Mouse (Mus musculus) left cerebral cortex, adult 9 months (tissue): ENCODE data around the gene Gabpb1.
A peak's percentile ranks its signal among the peaks of the same experiment; 100 is the strongest.

Source experiments
- DNase-seq, 2 experiments: peaks; one replicate each; pipeline ENCODE4 v3.0.0; 2022; ENCODE audit warnings: low spot score in 2 of 2

The Gabpb1 gene

DNA sequence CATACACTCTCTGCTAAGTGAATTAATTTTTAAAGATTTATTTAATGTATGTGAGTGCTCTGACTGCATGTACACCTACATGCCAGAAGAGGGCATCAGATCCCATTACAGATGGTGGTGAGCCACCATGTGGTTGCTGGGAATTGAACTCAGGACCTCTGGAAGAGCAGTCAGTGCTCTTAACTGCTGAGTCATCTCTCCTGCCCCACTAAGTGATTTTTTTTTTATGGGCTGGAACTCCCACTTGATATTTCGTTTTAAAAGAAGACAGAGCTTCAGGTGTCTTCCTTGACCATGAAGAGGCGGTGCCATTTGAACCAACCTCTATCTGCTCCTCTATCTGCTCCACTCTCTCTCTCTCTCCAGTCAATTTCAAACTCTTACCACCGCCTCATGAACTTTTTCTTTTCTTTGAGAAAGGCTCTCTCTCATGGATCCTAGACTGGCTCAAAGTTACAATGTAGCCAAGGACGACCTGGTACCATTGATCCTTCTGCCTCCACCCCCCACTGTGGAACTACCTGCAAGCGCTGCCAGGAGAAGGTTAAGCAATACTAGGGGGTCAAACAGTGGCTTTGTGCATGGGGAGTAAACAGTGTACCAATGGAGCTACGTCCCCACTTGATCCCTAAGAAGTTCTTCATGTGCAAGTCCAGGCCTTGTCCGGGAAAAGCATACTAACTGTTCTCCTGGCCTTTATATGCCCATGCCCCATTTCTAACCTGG is 79.6 kb downstream of the Gabpb1 start:
- DNase-seq: no peak

DNA sequence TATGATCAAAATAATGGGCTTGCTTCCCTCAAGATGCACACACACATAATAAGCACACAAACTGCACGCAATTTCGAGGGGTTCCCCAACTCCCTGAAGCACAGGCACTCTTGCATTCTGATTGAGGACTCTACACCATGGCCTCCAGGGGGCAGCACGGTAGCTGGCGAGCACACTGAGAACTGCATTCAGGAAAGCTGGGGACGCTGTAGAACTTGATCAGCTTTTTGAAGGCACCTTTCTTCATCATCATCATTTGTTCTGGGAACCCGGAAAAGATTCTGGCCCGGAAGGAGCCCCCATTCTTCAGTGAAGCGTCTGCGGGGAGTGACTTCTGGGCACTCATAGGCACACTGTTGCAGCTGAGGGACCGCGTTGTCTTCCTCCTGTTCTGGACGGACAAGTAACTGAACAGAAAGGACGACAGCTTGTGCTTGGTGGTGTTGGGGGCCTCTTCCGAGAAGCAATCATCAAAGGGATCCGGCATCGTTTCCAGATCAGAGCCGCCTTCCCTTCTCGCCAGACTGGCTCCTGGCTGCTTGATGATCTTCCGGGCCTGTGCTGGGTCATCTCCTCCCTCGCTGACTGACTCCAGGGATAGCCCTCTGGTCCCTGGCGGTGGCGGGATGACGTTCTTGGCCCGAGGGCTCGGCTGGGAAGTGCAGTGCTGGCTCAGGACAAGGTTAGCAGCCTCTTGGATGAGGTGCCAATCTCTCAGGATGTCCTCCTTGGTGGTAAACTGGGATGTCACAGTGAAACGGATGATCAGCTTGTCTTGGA is 82.1 kb downstream of the Gabpb1 start:
- DNase-seq: peak in 1 of 2 experiments; percentile 50

DNA sequence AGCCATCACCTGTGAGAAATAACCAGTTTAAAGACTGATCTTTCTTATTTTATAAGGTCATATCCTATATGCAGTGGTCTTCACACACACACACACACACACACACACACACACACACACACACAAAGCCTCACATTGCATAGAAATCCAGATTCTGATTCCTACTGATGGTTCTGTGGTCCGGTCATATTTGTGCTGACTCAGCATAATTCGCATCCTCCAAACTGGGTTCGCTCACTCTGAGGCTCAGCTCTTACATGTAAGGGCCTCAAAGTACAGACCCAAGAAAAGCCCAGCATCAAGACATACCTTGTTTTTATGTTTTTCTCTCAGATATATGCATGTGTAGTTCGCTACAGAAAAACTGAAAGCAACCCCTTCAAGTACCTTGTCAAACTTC is 84.8 kb downstream of the Gabpb1 start:
- no peak for DNase-seq

DNA sequence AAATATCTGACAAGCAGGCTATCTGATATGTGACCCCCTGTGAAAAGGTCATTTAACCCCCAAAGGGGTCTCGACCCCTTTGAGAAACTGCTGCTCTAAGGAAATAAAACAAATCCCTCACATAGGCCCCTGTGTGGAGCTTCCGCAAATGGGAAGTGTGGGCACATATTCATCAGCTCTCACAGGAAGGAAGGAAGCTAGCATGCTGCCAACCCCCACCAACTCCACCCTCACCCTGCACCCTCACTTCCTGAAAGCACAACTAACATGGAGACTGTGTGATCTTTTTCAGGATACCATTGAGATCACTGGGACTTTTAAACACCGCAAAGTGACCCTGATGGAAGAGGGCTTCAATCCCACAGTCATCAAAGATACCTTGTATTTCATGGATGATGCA is 88.7 kb downstream of the Gabpb1 start:
- DNase-seq: no peak

DNA sequence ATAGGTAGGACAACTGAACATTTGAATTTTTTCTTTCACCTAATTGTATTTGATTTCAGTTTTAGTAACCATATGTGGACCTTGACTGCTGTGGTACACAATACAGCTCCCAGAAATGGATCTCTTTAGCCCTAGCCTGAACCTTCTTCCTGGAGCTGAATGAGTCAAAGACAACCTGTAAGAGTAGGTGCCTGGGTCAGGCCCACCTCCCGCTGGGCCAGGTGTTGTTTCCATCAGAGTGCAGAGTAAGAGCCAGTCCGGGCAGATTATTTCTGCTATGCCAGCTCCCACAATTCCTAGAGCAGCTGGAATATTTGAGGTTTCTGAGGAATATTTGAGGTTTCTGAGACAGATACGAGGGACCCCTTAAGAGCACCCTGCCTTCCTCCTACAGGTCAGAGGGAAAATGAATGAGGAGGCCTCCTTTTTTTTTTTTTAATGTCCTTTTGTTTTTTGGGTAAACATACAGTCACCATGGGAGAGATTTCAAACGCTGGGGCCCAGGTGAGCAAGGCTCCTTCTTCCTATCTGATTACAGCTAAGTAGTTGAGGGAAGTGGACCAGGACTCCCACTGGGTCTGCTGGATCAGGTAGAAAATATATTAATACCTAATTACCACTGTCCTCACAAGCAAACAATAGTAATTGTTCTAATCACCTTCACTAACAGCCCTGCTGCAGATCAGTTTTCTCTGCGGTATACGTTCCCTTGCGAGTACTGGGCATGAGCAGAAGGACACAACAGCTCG is 91.3 kb downstream of the Gabpb1 start:
- no peak for DNase-seq

DNA sequence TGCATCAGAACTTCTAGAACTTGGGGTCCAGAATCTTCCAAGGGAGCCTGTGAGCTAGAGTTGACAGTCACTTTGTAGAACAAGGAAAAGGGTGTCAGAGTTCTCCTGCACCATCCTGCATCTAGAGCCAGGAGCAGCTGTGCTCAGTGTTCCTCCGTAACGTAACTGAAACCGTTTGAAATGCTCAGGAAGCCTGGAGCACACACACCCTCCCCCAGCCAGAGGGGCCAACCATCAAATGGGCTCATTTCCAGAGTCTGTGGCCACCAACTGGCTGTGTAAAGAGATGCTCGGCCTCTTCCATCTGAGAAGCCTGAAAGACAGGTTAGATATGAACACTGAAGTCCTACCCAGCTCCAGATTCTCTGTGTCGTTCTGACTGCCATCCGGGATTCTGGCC is 92.2 kb downstream of the Gabpb1 start:
- no peak for DNase-seq

DNA sequence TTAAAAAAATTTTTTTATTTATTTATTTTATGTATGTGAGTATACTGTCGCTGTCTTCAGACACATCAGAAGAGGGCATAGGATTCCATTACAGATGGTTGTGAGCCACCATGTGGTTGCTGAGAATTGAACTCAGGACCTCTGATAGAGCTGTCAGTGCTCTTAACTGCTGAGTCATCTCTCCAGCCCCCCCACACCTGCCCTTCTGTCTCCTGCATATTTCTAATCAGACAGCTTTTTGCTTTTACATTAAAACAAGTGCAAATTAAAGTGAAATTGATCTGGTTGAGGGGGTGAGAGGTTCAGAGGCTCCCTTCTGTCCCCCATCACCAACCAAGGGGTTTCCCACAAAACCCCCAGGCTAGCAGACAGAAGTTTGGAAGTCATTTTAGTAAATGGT is 96.9 kb downstream of the Gabpb1 start:
- DNase-seq: no peak
